Comparison of ENCODE assay signal across 10 mouse cellular contexts in the genomic region with DNA sequence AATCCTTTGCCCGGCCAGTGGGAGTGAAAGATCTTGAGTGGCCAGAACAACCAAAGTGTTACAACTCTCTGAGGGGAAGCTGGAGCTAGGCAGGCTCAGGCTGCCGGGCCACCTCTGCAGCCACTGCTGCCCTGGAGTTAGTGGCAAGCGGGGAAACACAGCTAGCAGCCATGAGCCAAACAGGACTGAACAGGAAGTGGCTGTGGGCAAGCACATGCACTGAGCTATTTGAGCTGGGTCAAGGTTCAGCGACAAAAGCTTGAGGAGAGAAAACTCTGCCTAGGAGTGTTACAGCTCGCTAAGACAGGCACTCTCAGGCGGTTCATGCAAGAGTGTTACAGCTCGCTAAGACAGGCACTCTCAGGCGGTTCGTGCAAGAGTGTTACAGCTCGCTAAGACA. TPM values are rescaled to one million over a fixed set of nuclear protein-coding genes. Genes with fewer than 3 reads are reported as not detected.
DNase-seq lines count a peak whose midpoint lies in the region; ATAC-seq and TF ChIP-seq lines count a peak whose summit lies in the region.
"Had no signal": no experiment of that assay in that cellular context is flagged by ENCODE, and none has a peak within 500 bp of the region (broad histone marks: within the 10 kb centered on the region; RNA-seq: fewer than 3 reads in every experiment).

No protein-coding gene starts in this region.

- H3K9me3 ChIP-seq in kidney, postnatal 0 days (replicated peaks; ENCODE audit: low read length), result no peaks in the 10 kb centered on the region
- H3K9me3 ChIP-seq: hindbrain, embryonic 15.5 days; stomach, embryonic 15.5 days had no signal

- peaks cover 7% of the 10 kb centered on the region; the same call in 1 of the 2 replicates for H3K36me3 ChIP-seq in kidney, postnatal 0 days (ENCODE audit: insufficient read depth, low read length)

- no peak overlapping the region for H3K27ac ChIP-seq in kidney, postnatal 0 days
- H3K27ac ChIP-seq: hindbrain, embryonic 15.5 days; stomach, embryonic 15.5 days had no signal

- TF ChIP-seq CTCF in kidney, postnatal 0 days (IDR thresholded peaks at IDR 0.05; ENCODE audit: low read depth), result no peak

- H3K27me3 ChIP-seq in kidney, postnatal 0 days (ENCODE audit: insufficient read depth, low read length), result no peaks in the 10 kb centered on the region
- H3K27me3 ChIP-seq: hindbrain, embryonic 15.5 days; stomach, embryonic 15.5 days had no signal

- no peak overlapping the region for H3K9ac ChIP-seq in kidney, postnatal 0 days (ENCODE audit: low read depth, low read length)
- H3K9ac ChIP-seq: hindbrain, embryonic 15.5 days; stomach, embryonic 15.5 days had no signal

- no peak overlapping the region for H3K4me2 ChIP-seq in kidney, postnatal 0 days (ENCODE audit: low read length)
- H3K4me2 ChIP-seq: hindbrain, embryonic 15.5 days; stomach, embryonic 15.5 days had no signal

- ATAC-seq in kidney, postnatal 0 days (replicated peaks; ENCODE audit: low FRiP score, low read depth), result peak; percentile 57
- no peak for ATAC-seq in frontal cortex, adult (ENCODE audit: low TSS enrichment)

- peaks cover 5% of the 10 kb centered on the region; the same call in 1 of the 2 replicates for H3K4me1 ChIP-seq in kidney, postnatal 0 days (replicated peaks; ENCODE audit: insufficient read depth, low read length)

- no peak overlapping the region for H3K4me3 ChIP-seq in kidney, postnatal 0 days (replicated peaks; ENCODE audit: low read depth, low read length)
- H3K4me3 ChIP-seq: hindbrain, embryonic 15.5 days; stomach, embryonic 15.5 days had no signal

- DNase-seq in heart, adult 18-20 months, result peak; percentile 36 to 52
- DNase-seq in heart, postnatal 4 days, result no peak
- peak; percentile 39 for DNase-seq in embryo, embryonic 11 days
- DNase-seq in kidney, postnatal 0 days (ENCODE audit: low spot score), result peak; percentile 52
- DNase-seq in mesoderm, embryonic 11.5 days (ENCODE audit: low read depth, low spot score), result peak; percentile 25
- no peak for DNase-seq in layer of hippocampus, postnatal 25 days (ENCODE audit: extremely low spot score in 1 of 2, low spot score in 1 of 2)
- no peak for DNase-seq in retina, postnatal 1 day

- 66% methylated on average over 10 of the region's 10 CpGs for WGBS in kidney, postnatal 0 days

RNA-seq across cellular contexts. Expression of gene Ywhab, which starts 12.2 kb away (rescaled TPM):
- total RNA-seq in heart, adult 18-20 months (2021), result 10 to 100 TPM; 75.9 to 82.7 TPM
- total RNA-seq in heart, postnatal 4 days (2021), result 100 to 1,000 TPM; 153 to 157 TPM
- polyA plus RNA-seq in kidney, postnatal 0 days (2015; fragmentation: Nextera tagmentation; extraction: Ambion mirVana), result 261 and 288 TPM in 2 replicates
- total RNA-seq in layer of hippocampus, postnatal 25 days (2021), result 100 to 1,000 TPM; 506 to 588 TPM

RNA-seq across cellular contexts. Expression of gene Pabpc1l, which starts 18.3 kb away (rescaled TPM):
- total RNA-seq in heart, adult 18-20 months (2021), result under 1 TPM; 0.57 to 0.62 TPM
- total RNA-seq in heart, postnatal 4 days (2021), result 1 to 10 TPM; 1.4 to 1.8 TPM
- 2.7 and 4.0 TPM in 2 replicates for polyA plus RNA-seq in kidney, postnatal 0 days (2015; fragmentation: Nextera tagmentation; extraction: Ambion mirVana)
- total RNA-seq in layer of hippocampus, postnatal 25 days (2021), result 1 to 10 TPM in 1 of 2 experiments, under 1 TPM in 1; 0.32 to 1.3 TPM

Comparison
In these comparisons a context has a peak if more than half of its experiments do, and no peak if none do; other contexts are left out.
1. DNase-seq: peak in heart, adult 18-20 months (2 of 2), embryo, embryonic 11 days (single experiment), kidney, postnatal 0 days (single experiment) and mesoderm, embryonic 11.5 days (single experiment); none in heart, postnatal 4 days (single experiment), layer of hippocampus, postnatal 25 days (0 of 2) and retina, postnatal 1 day (single experiment).